Mouse (Mus musculus) cerebellum, adult 18-20 months (tissue): ENCODE measurements around the gene Vmn1r100.
"Not testable (repeated sequence)": the region's sequence is repeated elsewhere in the genome, so short reads cannot be mapped to it uniquely, and the experiment has no call there.

Source experiments
- DNase-seq, 2 experiments: peaks; one replicate each; pipeline ENCODE4 v3.0.0; 2021

Gene Vmn1r100

GRCm38 (mm10) chr7:20417642-20418041, at the start of gene Vmn1r100:
Vmn1r100 (plus strand) TSS chr7:20417942.
- not testable (repeated sequence) for DNase-seq

GRCm38 (mm10) chr7:20375310-20375709, 42.4 kb upstream of the Vmn1r100 start, which contains the start of gene Gm5728:
Gm5728 (minus strand) TSS chr7:20375410.
- DNase-seq: not testable (repeated sequence)

- not testable (repeated sequence) for DNase-seq
Observed at GRCm38 (mm10) chr7:20442493-20442892, 24.8 kb downstream of the Vmn1r100 start, which contains the start of gene Vmn1r101. Vmn1r101 (minus strand) TSS chr7:20442593.
